Mouse (Mus musculus) ES-E14 (cell line): ENCODE data around the gene 1700012B07Rik. TPM values are rescaled to one million over a fixed set of nuclear protein-coding genes. Genes with fewer than 3 reads are reported as not detected.

Source experiments
- DNase-seq: peaks from one replicate; pipeline ENCODE4 v3.0.0-alpha.2; 2013; ENCODE audit warnings: low read depth, low spot score
- H3K27ac ChIP-seq: 2 replicates; pipeline ENCODE4 v1.5.1; 2012; ENCODE audit warnings: low read depth, mild to moderate bottlenecking, low read length, moderate library complexity, mixed read lengths; ENCODE audit not compliant: poor library complexity, insufficient read depth, severe bottlenecking
- H3K36me3 ChIP-seq: 2 replicates; pipeline ENCODE4 v1.6.1; 2012; ENCODE audit warnings: mild to moderate bottlenecking, low read length, moderate library complexity, mixed read lengths; ENCODE audit not compliant: control insufficient read depth, poor library complexity, insufficient read depth, severe bottlenecking
- H3K4me1 ChIP-seq, 2 experiments: fragments of 150-350 bp in 1 of 2; sonication (generic) in 1 of 2; 2 replicates each; pipeline ENCODE4 v1.6.1; 2012; ENCODE audit warnings: low read length in 2 of 2, mild to moderate bottlenecking in 1 of 2, mixed read lengths in 1 of 2; ENCODE audit not compliant: control insufficient read depth in 2 of 2, insufficient read depth in 2 of 2, poor library complexity in 1 of 2
- H3K4me3 ChIP-seq, 2 experiments: fragments of 150-350 bp in 1 of 2; sonication (generic) in 1 of 2; 2 replicates each; pipeline ENCODE4 v1.5.1; 2012; ENCODE audit warnings: low read length in 2 of 2, low read depth in 1 of 2, mild to moderate bottlenecking in 1 of 2, mixed read lengths in 1 of 2; ENCODE audit not compliant: insufficient read depth in 1 of 2, poor library complexity in 1 of 2, severe bottlenecking in 1 of 2
- H3K9ac ChIP-seq: 2 replicates; pipeline ENCODE4 v1.6.1; 2012; ENCODE audit warnings: low read depth, mild to moderate bottlenecking, low read length, mixed read lengths; ENCODE audit not compliant: poor library complexity, insufficient read depth, severe bottlenecking
- H3K9me3 ChIP-seq: fragments of 150-350 bp; sonication (generic); 2 replicates; pipeline ENCODE4 v1.6.1; 2012; ENCODE audit warnings: low read depth, mild to moderate bottlenecking, low read length; ENCODE audit not compliant: control insufficient read depth, insufficient read depth
- CHD2 ChIP-seq: IDR thresholded peaks from 2 replicates; pipeline ENCODE4 v1.6.1; 2014; ENCODE audit warnings: mild to moderate bottlenecking, low read depth, low read length, inconsistent platforms
- HCFC1 ChIP-seq: IDR thresholded peaks from 2 replicates; pipeline ENCODE4 v1.6.1; 2012; ENCODE audit warnings: low read length, inconsistent platforms, borderline replicate concordance; ENCODE audit not compliant: insufficient read depth
- MAFK ChIP-seq: IDR thresholded peaks from 2 replicates; pipeline ENCODE4 v1.6.1; 2014; ENCODE audit warnings: mild to moderate bottlenecking, low read depth, low read length, inconsistent platforms; ENCODE audit not compliant: insufficient read depth
- ZC3H11A ChIP-seq: IDR thresholded peaks from 2 replicates; pipeline ENCODE4 v1.6.1; 2012; ENCODE audit warnings: low read depth, mild to moderate bottlenecking, inconsistent platforms, low read length, borderline replicate concordance
- ZNF384 ChIP-seq: IDR thresholded peaks from 2 replicates; pipeline ENCODE4 v1.6.1; 2012; ENCODE audit warnings: low read depth, low read length, inconsistent platforms
- in situ Hi-C, 2 experiments: fragments of 600-800 bp; cut with MboI; formaldehyde crosslinking; loops; one replicate each; pipeline ENCODE4 v1.15.1; 2025; ENCODE audit warnings: low sequenced_read_pairs in 2 of 2, inconsistent platforms in 1 of 2; ENCODE audit not compliant: unreplicated experiment in 2 of 2
- total RNA-seq: library from RNA; depleted of rRNA; stranded (reverse); fragments of 300-350 nt; gene quantifications from 2 replicates; pipeline ENCODE4 v1.2.3, GENCODE M21; 2012

1700012B07Rik gene
- total RNA-seq, 1 experiment, result not detected

DNA sequence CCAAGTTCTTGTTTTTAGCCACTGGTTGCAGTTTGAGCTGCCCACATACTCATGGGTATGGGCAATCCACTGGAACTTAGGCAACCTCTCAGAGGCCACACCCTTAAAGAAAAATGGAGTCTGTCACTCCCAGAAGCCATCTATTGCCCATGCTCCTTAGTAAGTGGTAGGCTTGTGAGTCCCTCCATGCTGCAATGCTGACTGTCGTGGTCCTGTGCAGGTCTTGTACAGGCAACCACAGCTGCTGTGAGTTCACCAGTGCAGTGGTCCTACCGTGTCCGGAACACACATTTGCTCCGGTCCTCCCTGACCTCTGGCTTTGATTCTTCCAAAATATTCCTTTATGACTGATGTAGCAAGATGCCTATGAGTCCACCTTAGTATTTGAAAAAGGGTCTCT is 31.6 kb upstream of the 1700012B07Rik start:
- H3K4me3 ChIP-seq, result no peak overlapping the region
- in situ Hi-C loops, result loop anchor here (10.0 to 25.0 kb wide), 2 partner anchors 415 to 422 kb away; partner anchors contain the start of gene Amz2 (in 1 of the 2)
- no peak overlapping the region for H3K9ac ChIP-seq
- no peak overlapping the region for H3K27ac ChIP-seq
- no peaks in the 10 kb centered on the region for H3K36me3 ChIP-seq
- no peak for DNase-seq
- no peaks in the 10 kb centered on the region for H3K9me3 ChIP-seq
- peaks cover 0 to 2% of the 10 kb centered on the region in 2 experiments; a peak in 1 of 4 replicates for H3K4me1 ChIP-seq
- TF ChIP-seq MAFK (no peak), HCFC1 (no peak), ZNF384 (no peak)

GRCm38 (mm10) chr11:109857086-109857485 is 29.2 kb upstream of the 1700012B07Rik start:
- no peak for DNase-seq
- peaks cover 2 to 3% of the 10 kb centered on the region in 2 experiments; a peak in 1 of 4 replicates for H3K4me1 ChIP-seq
- no peak overlapping the region for H3K27ac ChIP-seq
- in situ Hi-C loops, result loop anchor here (10.0 to 25.0 kb wide), 2 partner anchors 412 to 420 kb away; partner anchors contain the start of gene Amz2 (in 1 of the 2)
- no peaks in the 10 kb centered on the region for H3K36me3 ChIP-seq
- H3K9ac ChIP-seq, result no peak overlapping the region
- no peak overlapping the region for H3K4me3 ChIP-seq
- TF ChIP-seq CHD2 (no peak), ZNF384 (no peak), ZC3H11A (no peak), HCFC1 (no peak), MAFK (no peak)
- H3K9me3 ChIP-seq, result no peaks in the 10 kb centered on the region

DNA sequence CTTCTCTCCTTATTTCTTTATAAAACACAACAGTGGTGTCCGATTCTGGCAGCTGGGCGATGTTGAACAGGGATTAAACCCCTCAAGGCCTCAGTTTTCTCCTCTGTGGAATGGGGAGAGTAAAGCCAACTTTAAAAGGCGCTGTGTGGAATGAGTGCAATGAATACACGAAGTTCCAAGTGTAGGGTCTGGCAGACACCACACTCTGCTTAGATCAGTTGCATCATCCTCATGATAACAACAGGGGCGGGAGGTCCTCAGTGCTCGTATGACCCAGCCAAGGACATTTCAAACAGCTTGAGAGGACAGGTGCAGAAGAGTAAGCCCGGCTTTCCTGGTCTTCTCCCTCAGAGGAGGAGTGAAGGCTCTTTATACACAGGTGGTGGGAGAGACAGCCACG is 26.2 kb upstream of the 1700012B07Rik start:
- Histone ChIP-seq H3K4me3 (no peak overlapping the region), H3K4me1 (0 out of 4 replicates have a peak, but pooled peaks cover 0 to 3% of the 10 kb centered on the region in 2 experiments), H3K36me3 (no peaks in the 10 kb centered on the region), H3K9me3 (no peaks in the 10 kb centered on the region), H3K27ac (no peak overlapping the region), H3K9ac (no peak overlapping the region)
- in situ Hi-C loops, result loop anchor here (10.0 to 25.0 kb wide), 2 partner anchors 409 to 417 kb away; partner anchors contain the start of gene Amz2 (in 1 of the 2)
- DNase-seq, result no peak
- no peak for TF ChIP-seq CHD2
- TF ChIP-seq HCFC1, result no peak
- no peak for TF ChIP-seq ZNF384
- TF ChIP-seq MAFK, result no peak
- TF ChIP-seq ZC3H11A, result no peak

- TF ChIP-seq ZC3H11A (no peak), HCFC1 (no peak), CHD2 (no peak), MAFK (no peak), ZNF384 (no peak)
- peak; percentile 60 for DNase-seq
- H3K9ac ChIP-seq, result no peak overlapping the region
- H3K4me3 ChIP-seq, result no peak overlapping the region
- H3K4me1 ChIP-seq, result 0 out of 4 replicates have a peak, but pooled peaks cover 0 to 3% of the 10 kb centered on the region in 2 experiments
- in situ Hi-C loops, result loop anchor here (10.0 to 25.0 kb wide), 2 partner anchors 409 to 416 kb away; partner anchors contain the start of gene Amz2 (in 1 of the 2)
- H3K9me3 ChIP-seq, result no peaks in the 10 kb centered on the region
- H3K27ac ChIP-seq, result no peak overlapping the region
- H3K36me3 ChIP-seq, result no peaks in the 10 kb centered on the region
Measured at GRCm38 (mm10) chr11:109853228-109853966, 25.6 kb upstream of the 1700012B07Rik start.
